Mouse (Mus musculus) R1 (cell line): ENCODE measurements around the gene Wipf2.
"Not testable (repeated sequence)": the region's sequence is repeated elsewhere in the genome, so short reads cannot be mapped to it uniquely, and the experiment has no call there.

Experiments used
- DNase-seq: peaks from one replicate; pipeline ENCODE4 v3.0.0-alpha.2; 2018; ENCODE audit warnings: low read depth, low spot score

Wipf2 gene

DNA sequence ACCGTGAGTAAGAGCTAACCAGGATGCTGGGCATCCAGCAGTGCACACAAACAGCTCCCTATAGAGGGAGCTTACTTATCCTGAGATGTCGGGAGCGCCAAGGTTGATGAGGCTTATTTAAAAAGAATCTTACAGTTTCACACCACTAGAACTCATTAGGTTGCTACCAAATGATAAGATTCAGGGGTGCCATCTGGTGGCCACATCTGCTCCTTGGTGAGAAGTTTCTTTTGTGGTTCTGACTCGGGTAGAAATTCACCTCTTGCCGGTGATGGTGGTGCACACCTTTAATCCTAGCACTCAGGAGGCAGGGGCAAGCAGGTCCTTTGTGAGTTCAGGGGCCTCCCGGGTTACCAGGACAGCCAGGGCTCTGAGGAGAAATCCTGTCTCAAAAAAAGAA lies 46.2 kb downstream of the Wipf2 start:
- DNase-seq: peak; percentile 74

DNA sequence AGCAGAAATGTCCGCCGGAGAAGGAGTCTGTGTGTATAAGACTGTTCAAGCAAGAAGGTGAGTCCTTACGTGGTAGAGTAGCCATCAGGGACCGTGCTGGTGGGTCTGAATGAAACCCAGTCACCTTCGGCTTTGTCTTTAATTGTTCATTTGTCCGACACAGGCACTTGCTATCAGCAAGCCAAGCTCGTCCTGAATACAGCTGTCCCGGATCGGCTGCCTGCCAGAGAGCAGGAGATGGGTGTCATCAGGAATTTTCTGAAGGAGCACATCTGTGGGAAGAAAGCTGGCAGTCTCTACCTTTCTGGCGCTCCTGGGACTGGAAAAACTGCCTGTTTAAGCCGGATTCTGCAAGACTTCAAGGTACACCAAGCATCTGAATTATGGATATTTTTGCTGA lies 47.0 kb downstream of the Wipf2 start:
- no peak for DNase-seq

- no peak for DNase-seq
Measured at GRCm38 (mm10) chr11:98911498-98911897, 48.1 kb downstream of the Wipf2 start.

- DNase-seq: no peak
Measured at GRCm38 (mm10) chr11:98914196-98914595, 50.8 kb downstream of the Wipf2 start.

- peak; percentile 62 for DNase-seq
Measured at GRCm38 (mm10) chr11:98916376-98916775, 52.9 kb downstream of the Wipf2 start.

DNA sequence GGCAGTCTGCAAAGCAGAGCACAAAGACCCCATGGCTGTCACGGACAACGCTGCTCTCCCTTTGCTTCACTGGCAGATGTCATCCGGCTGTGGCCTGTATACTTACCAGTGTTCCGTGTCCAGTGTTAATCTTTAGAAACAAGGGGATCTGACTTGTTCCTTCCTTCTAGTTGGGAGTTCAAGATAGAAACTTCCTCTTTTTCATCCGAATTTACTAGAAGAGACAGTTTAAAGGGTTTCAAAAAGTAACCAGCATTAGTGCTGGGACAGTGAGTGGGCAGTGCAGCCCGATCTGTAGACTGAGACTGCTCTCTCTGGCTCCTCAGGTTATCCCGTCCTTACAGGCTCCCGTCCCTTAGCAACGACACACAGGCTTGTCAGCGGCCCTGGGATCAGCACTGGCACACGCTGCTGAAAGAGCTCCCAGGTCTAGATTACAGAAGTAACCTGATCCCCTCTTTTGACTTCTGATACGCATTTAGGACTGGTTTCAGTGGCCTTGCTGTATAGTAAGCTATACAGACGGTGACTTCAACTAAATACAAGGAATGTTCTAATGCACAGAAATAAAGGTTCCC lies 54.1 kb downstream of the Wipf2 start:
- DNase-seq: no peak

- DNase-seq: no peak
Measured at GRCm38 (mm10) chr11:98918231-98918630, 54.8 kb downstream of the Wipf2 start.

DNA sequence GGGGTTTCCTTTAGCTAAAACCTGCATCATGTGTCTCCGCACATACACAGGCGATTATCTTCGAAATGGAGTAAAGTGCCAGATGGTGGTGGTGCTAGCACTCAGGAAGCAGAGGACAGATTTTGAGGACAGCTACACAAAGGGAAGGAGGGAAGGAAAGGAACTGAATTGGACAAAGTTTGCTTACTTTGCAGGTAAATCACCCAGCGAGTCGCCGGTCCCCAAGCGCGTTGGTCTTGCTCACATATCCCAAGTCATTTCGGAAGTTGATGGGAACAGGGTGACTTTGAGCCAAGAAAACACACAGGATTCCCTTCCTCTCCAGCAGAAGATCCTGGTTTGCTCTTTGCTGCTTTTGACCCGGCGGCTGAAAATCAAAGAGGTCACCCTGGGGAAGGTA lies 55.6 kb downstream of the Wipf2 start:
- no peak for DNase-seq

- peak; percentile 75 for DNase-seq
Measured at GRCm38 (mm10) chr11:98921813-98922212, 58.4 kb downstream of the Wipf2 start.

DNA sequence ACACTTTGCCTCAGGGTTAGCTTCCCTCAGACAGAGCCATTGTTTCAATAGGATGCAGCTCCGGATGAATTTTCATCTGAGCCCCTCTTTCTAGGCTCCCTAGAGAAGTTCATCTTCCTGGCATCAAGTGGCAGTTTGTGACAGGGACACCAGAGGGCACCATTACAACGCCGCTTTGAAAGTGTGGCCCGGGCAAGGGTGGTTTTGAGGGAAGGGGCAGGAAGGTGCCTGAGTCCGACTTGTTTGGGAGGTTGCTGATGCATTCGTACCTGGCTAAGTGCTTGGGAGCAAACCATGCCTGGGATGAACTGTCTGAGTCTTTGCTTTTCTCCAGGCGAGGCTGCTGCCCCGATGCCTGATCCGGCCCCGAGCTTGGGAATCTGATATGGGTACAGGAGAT lies 58.9 kb downstream of the Wipf2 start:
- peak; percentile 72 for DNase-seq

- not testable (repeated sequence) for DNase-seq
Measured at GRCm38 (mm10) chr11:98922851-98923711, 59.6 kb downstream of the Wipf2 start.

- DNase-seq: no peak
Measured at GRCm38 (mm10) chr11:98924633-98925175, 61.3 kb downstream of the Wipf2 start.

- no peak for DNase-seq
Measured at GRCm38 (mm10) chr11:98925265-98925721, 61.9 kb downstream of the Wipf2 start.

DNA sequence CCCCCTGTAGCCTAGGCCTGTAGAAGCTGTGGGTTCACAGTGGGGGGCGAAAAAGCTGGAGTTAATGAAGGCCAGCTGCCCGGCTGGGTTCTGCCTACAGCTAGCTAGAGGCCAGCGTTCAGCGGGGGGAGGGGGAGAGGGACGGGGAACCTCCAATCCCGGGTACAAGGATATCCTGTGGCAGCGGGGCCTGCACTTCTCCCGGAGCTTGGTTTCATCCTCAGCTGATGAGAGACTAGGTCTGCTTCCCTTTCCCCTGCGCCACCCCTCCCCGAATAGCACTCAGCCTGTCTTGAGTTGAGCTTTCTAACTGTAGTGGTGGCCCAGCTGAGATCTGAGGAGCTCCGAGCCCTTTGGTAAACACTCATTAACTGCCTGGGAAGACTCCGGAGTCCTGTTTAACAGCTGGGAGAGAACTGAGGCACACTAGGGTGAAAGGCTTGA lies 62.5 kb downstream of the Wipf2 start:
- peak; percentile 62 for DNase-seq

DNA sequence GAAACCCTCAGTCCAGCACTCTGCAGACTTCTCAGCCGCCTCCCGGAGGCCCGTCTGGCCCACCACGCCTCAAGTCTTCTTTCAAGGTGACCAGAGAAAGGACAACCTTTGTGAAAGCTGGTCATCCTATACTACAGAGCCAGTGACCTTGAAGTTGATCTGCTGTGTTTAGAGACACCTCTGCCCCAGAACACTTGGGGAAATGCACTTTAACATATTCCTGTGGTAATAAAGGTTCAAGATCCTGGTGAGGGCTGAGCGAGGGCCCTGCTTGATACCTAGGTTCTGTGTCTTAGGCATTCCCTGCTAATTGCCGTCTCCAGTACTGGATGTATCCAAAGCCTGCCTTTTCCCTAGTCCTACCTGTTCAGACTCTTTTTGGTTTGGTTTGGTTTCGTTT lies 63.1 kb downstream of the Wipf2 start:
- DNase-seq: no peak

DNA sequence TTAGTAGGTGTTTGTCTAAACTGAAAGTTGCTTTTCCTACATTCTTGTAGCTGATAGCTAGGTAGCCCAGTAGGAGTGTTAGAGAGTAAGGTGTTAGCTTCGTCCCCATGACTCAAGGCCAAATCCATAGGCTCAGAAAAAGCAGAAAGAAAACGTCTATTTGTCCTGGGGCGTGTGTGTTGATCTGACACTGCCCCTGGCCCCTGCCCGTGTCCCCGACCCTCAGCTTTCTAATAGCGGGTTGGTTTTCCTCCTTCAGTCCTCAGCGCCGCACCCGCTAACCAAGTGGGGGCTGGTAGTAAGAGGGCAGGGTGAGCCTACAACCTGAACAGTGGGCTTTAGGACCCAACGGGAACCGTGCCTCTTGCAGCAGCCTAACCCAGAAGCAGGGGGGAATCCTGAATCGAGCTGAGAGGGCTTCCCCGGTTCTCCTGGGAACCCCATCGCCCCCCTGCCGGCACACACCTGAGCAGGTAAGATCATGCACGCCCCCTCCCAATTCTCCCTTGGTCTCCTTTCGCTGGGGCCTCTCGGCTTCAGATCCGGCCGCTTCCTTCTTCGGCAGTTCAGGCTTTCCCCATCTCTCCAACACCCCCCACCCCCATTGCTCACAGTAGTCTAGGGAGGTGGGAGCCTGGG lies 64.1 kb downstream of the Wipf2 start, which contains the start of gene Rara:
TSS of gene Rara (plus strand) at position 381 of the 639 bp plus-strand sequence.
- peak; percentile 23 for DNase-seq

DNA sequence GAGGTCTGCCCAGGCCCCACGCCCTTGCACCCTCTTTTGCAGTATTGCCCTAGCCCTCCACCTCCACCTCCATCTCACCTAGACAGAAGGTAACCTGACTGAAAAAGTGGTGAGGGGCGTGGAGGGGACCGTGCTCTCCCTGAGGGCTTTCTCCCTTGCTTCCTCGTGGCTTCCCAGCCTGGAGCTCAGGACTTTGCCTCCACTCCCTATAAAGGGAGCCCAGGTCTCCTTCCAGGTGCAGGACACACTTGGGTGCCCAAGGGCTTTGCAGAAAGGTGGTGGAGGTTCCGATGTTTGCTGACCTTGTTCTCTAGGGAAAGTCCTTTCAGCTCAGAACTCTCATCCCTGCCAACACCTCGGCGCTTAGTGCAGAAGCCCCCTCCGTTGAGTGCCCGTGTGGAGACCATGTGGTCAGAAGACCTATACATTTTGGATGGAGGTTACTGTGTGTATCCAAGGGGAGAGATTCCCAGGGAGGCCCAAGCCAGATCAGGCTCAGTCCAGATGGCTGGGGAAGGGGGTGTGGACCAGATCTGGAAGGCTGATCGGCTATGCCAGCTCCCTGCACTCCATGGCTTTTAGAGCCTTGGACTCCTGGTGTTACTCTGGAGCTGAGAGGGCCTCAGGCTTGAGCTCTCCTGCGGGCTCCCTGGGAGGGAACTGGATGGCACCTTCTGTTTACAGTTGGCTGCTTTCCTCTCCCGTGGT lies 64.9 kb downstream of the Wipf2 start:
- no peak for DNase-seq

GRCm38 (mm10) chr11:98929503-98929902 lies 66.1 kb downstream of the Wipf2 start:
- no peak for DNase-seq

- no peak for DNase-seq
Measured at GRCm38 (mm10) chr11:98930127-98930601, 66.7 kb downstream of the Wipf2 start.

- no peak for DNase-seq
Measured at GRCm38 (mm10) chr11:98930773-98931512, 67.5 kb downstream of the Wipf2 start.
